In genomic region chr16:96103036-96103435, GRCm38 (mm10) we compare ENCODE assay signal across 10 mouse cellular contexts. TPM values are rescaled to one million over a fixed set of nuclear protein-coding genes. Genes with fewer than 3 reads are reported as not detected.
DNase-seq lines count a peak whose midpoint lies in the region; ATAC-seq and TF ChIP-seq lines count a peak whose summit lies in the region.
"Had no signal": no experiment of that assay in that cellular context is flagged by ENCODE, and none has a peak within 500 bp of the region (broad histone marks: within the 10 kb centered on the region; RNA-seq: fewer than 3 reads in every experiment).

No protein-coding gene starts in this region.

- DNase-seq in cerebellum, adult 2 months, result no peak
- no peak for DNase-seq in cerebellum, postnatal 36 days
- DNase-seq in layer of hippocampus, adult 11-12 months (ENCODE audit: low spot score), result peak; percentile 27
- DNase-seq in layer of hippocampus, adult 8-10 months (ENCODE audit: low spot score in 2 of 2), result no peak
- DNase-seq in MEL (ENCODE audit: low read depth, low spot score), result peak; percentile 58
- DNase-seq: liver, embryonic 13.5 days had no signal

- H3K27ac ChIP-seq in cerebellum, adult 2 months (ENCODE audit: insufficient read depth, low read length), result no peak overlapping the region
- no peak overlapping the region for H3K27ac ChIP-seq in MEL (ENCODE audit: control insufficient read depth, low read depth, low read length)
- H3K27ac ChIP-seq: hindbrain, embryonic 14.5 days; liver, embryonic 13.5 days had no signal

- TF ChIP-seq RAD21 in MEL (IDR thresholded peaks at IDR 0.05; ENCODE audit: low read depth, low read length), result no peak; the same call in none of the 2 replicates

- H3K27me3 ChIP-seq in cerebellum, adult 2 months (ENCODE audit: control insufficient read depth, insufficient read depth, low read length), result no peaks in the 10 kb centered on the region
- no peaks in the 10 kb centered on the region for H3K27me3 ChIP-seq in MEL (ENCODE audit: control insufficient read depth in 1 of 2, insufficient read depth in 2 of 2, low read length in 2 of 2)
- H3K27me3 ChIP-seq: liver, embryonic 13.5 days had no signal

- H3K79me2 ChIP-seq in MEL (ENCODE audit: control insufficient read depth, insufficient read depth, low read length, poor library complexity), result no peaks in the 10 kb centered on the region

- WGBS in cerebellum, adult 2 months, result 47% methylated on average over 2 of the region's 2 CpGs

- no peak for TF ChIP-seq EP300 in MEL (IDR thresholded peaks at IDR 0.05; ENCODE audit: low read depth in 1 of 2, low read length in 2 of 2)

- H3K4me3 ChIP-seq in cerebellum, adult 2 months (replicated peaks; ENCODE audit: insufficient read depth, low read depth, low read length), result no peak overlapping the region
- no peak overlapping the region for H3K4me3 ChIP-seq in MEL (ENCODE audit: control insufficient read depth in 1 of 2, insufficient read depth in 1 of 2, low read depth in 2 of 2, low read length in 2 of 2)
- H3K4me3 ChIP-seq: liver, embryonic 13.5 days had no signal

- H3K36me3 ChIP-seq in MEL (ENCODE audit: control insufficient read depth in 1 of 2, insufficient read depth in 2 of 2, low read length in 2 of 2), result no peaks in the 10 kb centered on the region
- H3K36me3 ChIP-seq: liver, embryonic 13.5 days had no signal

- ATAC-seq in megakaryocyte, adult 5-6 weeks (ENCODE audit: poor library complexity, severe bottlenecking), result peak; percentile 64
- ATAC-seq in frontal cortex, adult (ENCODE audit: low TSS enrichment), result no peak
- ATAC-seq in inflammation-experienced regulatory T-cells, adult 6 months, result no peak

- no peak overlapping the region for H3K9ac ChIP-seq in MEL (ENCODE audit: control insufficient read depth, low read depth, low read length, poor library complexity, severe bottlenecking)
- H3K9ac ChIP-seq: hindbrain, embryonic 14.5 days; liver, embryonic 13.5 days had no signal

- H3K9me3 ChIP-seq in MEL (replicated peaks; ENCODE audit: insufficient read depth, low read length), result no peaks in the 10 kb centered on the region
- H3K9me3 ChIP-seq: liver, embryonic 13.5 days had no signal

- no peaks in the 10 kb centered on the region for H3K4me1 ChIP-seq in cerebellum, adult 2 months (ENCODE audit: control insufficient read depth, insufficient read depth, low read length)
- H3K4me1 ChIP-seq in MEL (ENCODE audit: control insufficient read depth in 1 of 2, insufficient read depth in 2 of 2, low read length in 2 of 2), result no peaks in the 10 kb centered on the region
- H3K4me1 ChIP-seq: liver, embryonic 13.5 days had no signal

- TF ChIP-seq CTCF in cerebellum, adult 2 months (IDR thresholded peaks at IDR 0.05; ENCODE audit: borderline replicate concordance, insufficient read depth, low read depth, low read length), result peak; percentile 11; the same call in 1 of the 2 replicates
- peak; percentile 36 to 67 (median 51) for TF ChIP-seq CTCF in MEL (IDR thresholded peaks at IDR 0.05 in 2 of 3, conservative IDR thresholded peaks at IDR 0.05 in 1 of 3; ENCODE audit: control insufficient read depth in 1 of 3, insufficient read depth in 1 of 3, low read depth in 2 of 3, low read length in 3 of 3, poor library complexity in 1 of 3, severe bottlenecking in 1 of 3)

- no peak for TF ChIP-seq POLR2A in cerebellum, adult 2 months (IDR thresholded peaks at IDR 0.05; ENCODE audit: borderline replicate concordance, insufficient read depth, low read length)
- no peak for TF ChIP-seq POLR2A in MEL (IDR thresholded peaks at IDR 0.05; ENCODE audit: control insufficient read depth in 1 of 2, insufficient read depth in 1 of 2, low read depth in 1 of 2, low read length in 2 of 2, poor library complexity in 1 of 2)

TF ChIP-seq in MEL, 35 proteins besides CTCF, POLR2A, EP300 and RAD21:
- TF ChIP-seq ZC3H11A (IDR thresholded peaks at IDR 0.05; ENCODE audit: low read depth, low read length) (no peak), SMC3 (IDR thresholded peaks at IDR 0.05; ENCODE audit: low read depth, low read length) (peak; percentile 40)

RNA-seq across cellular contexts. Expression of gene Brwd1, which starts 20.7 kb away (rescaled TPM):
- polyA plus RNA-seq in cerebellum, adult 2 months (2012; rRNA removed), result 79.9 and 86.7 TPM in 2 replicates
- 100 to 1,000 TPM; 128 to 157 (median 145) TPM for total RNA-seq in layer of hippocampus, adult 8-10 months (2022)
- total RNA-seq in MEL (2012; rRNA removed), result 33.7 and 41.0 TPM in 2 replicates
- polyA plus RNA-seq in MEL (2012; ENCODE audit: insufficient read depth in 1 of 2, insufficient read length in 2 of 2, low read depth in 1 of 2, low replicate concordance in 2 of 2, missing spikeins in 1 of 2), result 10 to 100 TPM; 27.1 to 77.1 TPM
- total RNA-seq in megakaryocyte, adult 5-6 weeks (2015), result 17.0 and 28.7 TPM in 2 replicates
- total RNA-seq in megakaryocyte, adult 5-6 weeks (2017), result 32.3 and 34.6 TPM in 2 replicates
- 10 to 100 TPM; 26.9 to 55.5 (median 47.3) TPM for polyA plus RNA-seq in inflammation-experienced regulatory T-cells, adult 6 months (2017; shearing (Covaris generic))

RNA-seq across cellular contexts. Expression of gene Hmgn1, which starts 24.5 kb away (rescaled TPM):
- 76.0 and 78.7 TPM in 2 replicates for polyA plus RNA-seq in cerebellum, adult 2 months (2012; rRNA removed)
- total RNA-seq in layer of hippocampus, adult 8-10 months (2022), result 10 to 100 TPM; 57.8 to 81.9 (median 67.6) TPM
- total RNA-seq in MEL (2012; rRNA removed), result 185 and 186 TPM in 2 replicates
- 100 to 1,000 TPM; 246 to 778 TPM for polyA plus RNA-seq in MEL (2012; ENCODE audit: insufficient read depth in 1 of 2, insufficient read length in 2 of 2, low read depth in 1 of 2, low replicate concordance in 2 of 2, missing spikeins in 1 of 2)
- total RNA-seq in megakaryocyte, adult 5-6 weeks (2015), result 41.8 and 53.3 TPM in 2 replicates
- 71.5 and 75.2 TPM in 2 replicates for total RNA-seq in megakaryocyte, adult 5-6 weeks (2017)
- polyA plus RNA-seq in inflammation-experienced regulatory T-cells, adult 6 months (2017; shearing (Covaris generic)), result 10 to 100 TPM; 57.3 to 89.3 (median 57.4) TPM

RNA-seq across cellular contexts. Expression of gene Wrb, which starts 42.2 kb away (rescaled TPM):
- polyA plus RNA-seq in cerebellum, adult 2 months (2012; rRNA removed), result 138 and 145 TPM in 2 replicates
- 10 to 100 TPM; 62.5 to 72.2 (median 68.0) TPM for total RNA-seq in layer of hippocampus, adult 8-10 months (2022)
- 36.7 and 50.2 TPM in 2 replicates for total RNA-seq in MEL (2012; rRNA removed)
- polyA plus RNA-seq in MEL (2012; ENCODE audit: insufficient read depth in 1 of 2, insufficient read length in 2 of 2, low read depth in 1 of 2, low replicate concordance in 2 of 2, missing spikeins in 1 of 2), result 10 to 100 TPM in 1 of 2 experiments, not detected in 1; 41.6 TPM
- 4.4 and 5.5 TPM in 2 replicates for total RNA-seq in megakaryocyte, adult 5-6 weeks (2015)
- total RNA-seq in megakaryocyte, adult 5-6 weeks (2017), result 6.0 and 7.1 TPM in 2 replicates
- 10 to 100 TPM; 11.3 to 23.6 (median 18.2) TPM for polyA plus RNA-seq in inflammation-experienced regulatory T-cells, adult 6 months (2017; shearing (Covaris generic))

Comparison
In these comparisons a context has a peak if more than half of its experiments do, and no peak if none do; other contexts are left out.
1. DNase-seq: peak in layer of hippocampus, adult 11-12 months (single experiment) and MEL (single experiment); none in cerebellum, adult 2 months (0 of 2), cerebellum, postnatal 36 days (0 of 2) and layer of hippocampus, adult 8-10 months (0 of 2).